Mouse (Mus musculus) ES-E14 (cell line): ENCODE results near the gene Rfx5.

Source experiments
- CHD2 ChIP-seq: IDR thresholded peaks from 2 replicates; pipeline ENCODE4 v1.6.1; 2014; ENCODE audit warnings: mild to moderate bottlenecking, low read depth, low read length, inconsistent platforms
- MAFK ChIP-seq: IDR thresholded peaks from 2 replicates; pipeline ENCODE4 v1.6.1; 2014; ENCODE audit warnings: mild to moderate bottlenecking, low read depth, low read length, inconsistent platforms; ENCODE audit not compliant: insufficient read depth

DNA sequence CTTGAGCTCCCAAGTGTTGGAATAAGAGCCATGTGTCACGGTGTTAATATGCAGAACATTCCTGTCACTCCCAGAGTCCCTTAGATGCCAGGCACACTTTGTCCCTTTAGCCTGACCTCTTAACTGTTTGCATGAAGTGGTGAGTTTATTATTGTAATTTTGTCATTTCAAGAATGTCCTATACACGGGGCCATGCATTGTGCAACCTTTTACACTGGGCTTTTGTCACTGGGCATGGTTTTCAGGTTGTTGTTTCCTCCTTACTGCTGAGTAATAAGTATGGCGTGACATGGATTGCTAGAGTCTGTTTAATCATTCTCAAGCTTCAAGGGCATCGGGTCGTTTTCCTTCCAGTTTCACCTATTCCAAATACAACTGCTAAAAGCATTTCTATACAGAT, 40.1 kb upstream of the Rfx5 start:
- no peak for TF ChIP-seq CHD2
- TF ChIP-seq MAFK, result no peak
